Mouse (Mus musculus) cortical plate, adult 2 months (tissue): ENCODE results near the gene Nub1.

Experiments
- CTCF ChIP-seq: fragments of 200-500 bp; IDR thresholded peaks from 2 replicates; pipeline ENCODE4 v1.5.1; 2011; ENCODE audit warnings: mild to moderate bottlenecking, control low read depth, low read length; ENCODE audit not compliant: insufficient read depth; ENCODE audit errors: extremely low read depth
- POLR2A ChIP-seq: fragments of 200-500 bp; IDR thresholded peaks from 2 replicates; pipeline ENCODE4 v1.6.1; 2011; ENCODE audit warnings: mild to moderate bottlenecking, low read length, control low read depth; ENCODE audit not compliant: insufficient read depth; ENCODE audit errors: extremely low read depth

DNA sequence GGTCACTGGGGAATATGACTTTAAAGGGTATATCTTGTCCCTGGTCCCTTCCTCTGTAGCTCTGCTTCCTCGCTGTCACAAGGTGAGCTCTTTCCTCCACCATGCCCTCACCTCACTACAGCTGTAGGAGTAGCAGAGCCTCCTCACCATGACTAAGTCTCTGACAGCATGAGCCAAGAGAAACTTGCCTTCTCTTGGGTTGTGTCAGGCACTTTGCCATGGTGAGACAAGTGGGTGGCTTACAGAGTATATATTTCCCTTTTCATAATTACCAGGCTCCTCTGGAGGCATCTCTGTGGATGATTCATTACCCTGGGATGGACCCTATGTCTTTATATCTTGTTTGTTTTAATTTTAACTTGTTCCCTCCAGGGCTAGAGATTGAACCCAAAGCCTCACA lies 39.9 kb upstream of the Nub1 start:
- TF ChIP-seq CTCF = no peak
- TF ChIP-seq POLR2A = no peak
